Mouse (Mus musculus) midbrain, embryonic 13.5 days (tissue): ENCODE data around the gene Fxr2. TPM values are rescaled to one million over a fixed set of nuclear protein-coding genes. Genes with fewer than 3 reads are reported as not detected.
A peak's percentile ranks its signal among the peaks of the same experiment; 100 is the strongest.

Experiments
- ATAC-seq: fragments of 200-750 bp; cut with Nextera tagmentation; 2 replicates; pipeline ENCODE4 v1.8.0; 2017; ENCODE audit warnings: mild to moderate bottlenecking, moderate TSS enrichment, moderate library complexity
- H3K27ac ChIP-seq: fragments of 300-500 bp; sonication (generic); 2 replicates; pipeline ENCODE4 v1.5.1; 2015; ENCODE audit warnings: inconsistent platforms, mild to moderate bottlenecking, moderate library complexity
- H3K27me3 ChIP-seq: fragments of 300-500 bp; sonication (generic); 2 replicates; pipeline ENCODE4 v1.6.1; 2015; ENCODE audit warnings: mild to moderate bottlenecking, inconsistent platforms
- H3K36me3 ChIP-seq: fragments of 300-500 bp; sonication (generic); 2 replicates; pipeline ENCODE4 v1.6.1; 2015; ENCODE audit warnings: mild to moderate bottlenecking, inconsistent platforms
- H3K4me1 ChIP-seq: fragments of 300-500 bp; sonication (generic); replicated peaks from 2 replicates; pipeline ENCODE4 v1.6.1; 2015; ENCODE audit warnings: inconsistent platforms
- H3K4me2 ChIP-seq: fragments of 300-500 bp; sonication (generic); replicated peaks from 2 replicates; pipeline ENCODE4 v1.6.1; 2015; ENCODE audit warnings: moderate library complexity, mild to moderate bottlenecking, inconsistent platforms
- H3K4me3 ChIP-seq: fragments of 300-500 bp; sonication (generic); replicated peaks from 2 replicates; pipeline ENCODE4 v1.5.1; 2015; ENCODE audit warnings: mild to moderate bottlenecking, inconsistent platforms
- H3K9ac ChIP-seq: fragments of 300-500 bp; sonication (generic); replicated peaks from 2 replicates; pipeline ENCODE4 v1.6.1; 2015; ENCODE audit warnings: mild to moderate bottlenecking, inconsistent platforms
- H3K9me3 ChIP-seq: fragments of 300-500 bp; sonication (generic); 2 replicates; pipeline ENCODE4 v1.6.1; 2016; ENCODE audit warnings: mild to moderate bottlenecking, inconsistent platforms
- WGBS: fragments of 180-500 bp; shearing (Covaris S2); methylation state at CpG from one replicate; pipeline ENCODE4 v1.1.7; 2015; 5-methylcytosine and 5-hydroxymethylcytosine counted together
- polyA plus RNA-seq: library from polyadenylated mRNA; unstranded; fragments of >200 nt; fragmentation: Nextera tagmentation; extraction: Ambion mirVana; gene quantifications from 2 replicates; pipeline ENCODE4 v1.2.1, GENCODE M21; 2015

Gene Fxr2
- polyA plus RNA-seq = 40.5 and 52.4 TPM in 2 replicates

DNA sequence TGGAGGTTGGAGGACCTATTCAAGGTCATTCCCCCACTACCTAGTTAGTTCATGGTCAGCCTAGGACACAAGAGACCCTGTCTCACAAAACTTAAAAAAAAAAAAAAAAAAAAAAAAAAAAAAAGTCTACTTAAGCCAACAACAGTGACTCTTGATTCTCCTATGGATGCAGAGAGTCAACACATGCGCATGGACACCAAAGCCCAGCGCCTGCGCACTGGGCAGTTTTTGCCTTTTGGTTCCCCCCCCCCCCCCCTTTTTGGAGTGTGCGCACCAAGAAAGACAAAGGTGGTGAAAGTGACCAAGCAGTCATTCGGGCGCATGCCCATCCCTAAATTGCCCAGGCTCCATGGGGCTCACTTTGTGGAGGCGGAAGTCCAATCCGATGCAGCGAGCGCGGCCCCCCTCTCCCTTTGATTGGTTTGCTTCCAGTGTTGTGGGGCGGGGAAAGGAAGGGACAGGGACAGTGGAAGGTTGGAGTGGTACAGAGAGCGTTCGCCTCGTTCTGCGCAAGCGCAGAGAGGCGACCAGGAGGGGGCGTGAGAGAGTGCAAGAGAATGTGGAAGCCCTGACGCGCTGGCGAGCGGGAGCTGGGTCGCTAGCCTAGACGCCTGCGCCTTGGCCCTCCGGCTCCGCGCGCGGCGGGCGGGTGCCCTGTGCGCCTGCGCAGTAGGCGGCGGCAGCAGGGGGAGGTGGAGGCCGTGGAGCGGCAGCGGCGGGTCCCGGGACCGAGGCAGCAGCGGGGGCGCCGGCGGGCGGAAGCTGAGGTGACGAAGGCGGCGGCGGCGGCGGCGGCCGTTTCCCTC lies at the start of gene Fxr2:
TSS of gene Fxr2 (plus strand) at position 707 of the 806 bp plus-strand sequence.
- peak within 1 kb of the TSS; percentile 86 for H3K4me2 ChIP-seq
- no peaks in the 10 kb centered on the region for H3K27me3 ChIP-seq
- H3K4me3 ChIP-seq = peak within 1 kb of the TSS; percentile 99
- H3K36me3 ChIP-seq = peaks cover 4% of the 10 kb centered on the region
- peak within 1 kb of the TSS; percentile 99 for H3K9ac ChIP-seq
- peaks cover 38% of the 10 kb centered on the region for H3K4me1 ChIP-seq
- peak within 1 kb of the TSS; percentile 96 for H3K27ac ChIP-seq
- peak; percentile 99 for ATAC-seq
- WGBS = under 1% methylated on average over 31 of the region's 56 CpGs
- H3K9me3 ChIP-seq = no peaks in the 10 kb centered on the region

DNA sequence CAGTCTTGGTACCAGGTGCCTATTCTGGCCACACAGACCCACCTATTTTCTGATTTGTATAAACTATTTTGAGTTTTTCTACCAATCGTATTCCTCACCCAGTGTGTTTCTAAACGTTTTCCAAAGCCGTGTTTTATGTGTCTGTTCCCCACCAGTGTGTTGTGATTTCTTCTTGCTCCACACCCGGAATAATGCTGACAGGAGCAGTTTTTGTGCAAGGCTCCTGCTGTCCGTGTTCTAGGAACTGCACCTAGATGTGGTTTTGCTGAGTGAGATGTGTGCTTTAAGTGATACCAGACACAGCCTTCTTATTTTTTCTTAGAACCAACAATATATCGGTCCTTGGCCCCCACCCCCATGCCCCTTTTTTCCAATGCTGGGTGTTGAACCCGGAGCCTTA lies 48.8 kb upstream of the Fxr2 start:
- peaks cover 14% of the 10 kb centered on the region for H3K4me1 ChIP-seq
- H3K9me3 ChIP-seq = no peaks in the 10 kb centered on the region
- H3K27me3 ChIP-seq = no peaks in the 10 kb centered on the region
- H3K9ac ChIP-seq = no peak overlapping the region
- H3K27ac ChIP-seq = no peak overlapping the region
- ATAC-seq = no peak
- WGBS = 90% methylated on average over 7 of the region's 7 CpGs
- H3K4me3 ChIP-seq = no peak overlapping the region
- H3K4me2 ChIP-seq = no peak overlapping the region
- H3K36me3 ChIP-seq = peaks cover 25% of the 10 kb centered on the region

DNA sequence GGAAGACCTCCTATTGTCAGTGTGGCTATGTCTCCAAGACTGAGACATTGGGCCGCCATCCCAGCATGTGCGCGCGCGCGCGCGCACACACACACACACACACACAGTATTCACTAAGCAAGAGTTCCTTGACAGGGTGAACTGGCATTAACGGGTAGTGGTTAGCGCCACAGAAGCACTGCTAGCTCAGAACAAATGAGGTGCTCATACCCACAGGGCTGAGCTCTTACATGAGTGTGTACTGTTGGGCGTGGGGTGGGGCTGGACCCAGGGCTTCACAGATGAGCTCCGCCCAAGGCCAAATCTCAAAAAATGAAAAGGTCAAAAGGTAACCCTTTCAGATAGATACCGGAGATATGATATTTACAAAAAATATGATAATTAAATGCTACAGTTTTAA lies 47.9 kb upstream of the Fxr2 start:
- H3K9me3 ChIP-seq = no peaks in the 10 kb centered on the region
- H3K27ac ChIP-seq = no peak overlapping the region
- WGBS = 95% methylated on average over 13 of the region's 13 CpGs
- no peak overlapping the region for H3K4me2 ChIP-seq
- peaks cover 34% of the 10 kb centered on the region for H3K36me3 ChIP-seq
- no peak overlapping the region for H3K4me3 ChIP-seq
- peaks cover 14% of the 10 kb centered on the region for H3K4me1 ChIP-seq
- H3K27me3 ChIP-seq = no peaks in the 10 kb centered on the region
- no peak overlapping the region for H3K9ac ChIP-seq
- no peak for ATAC-seq

DNA sequence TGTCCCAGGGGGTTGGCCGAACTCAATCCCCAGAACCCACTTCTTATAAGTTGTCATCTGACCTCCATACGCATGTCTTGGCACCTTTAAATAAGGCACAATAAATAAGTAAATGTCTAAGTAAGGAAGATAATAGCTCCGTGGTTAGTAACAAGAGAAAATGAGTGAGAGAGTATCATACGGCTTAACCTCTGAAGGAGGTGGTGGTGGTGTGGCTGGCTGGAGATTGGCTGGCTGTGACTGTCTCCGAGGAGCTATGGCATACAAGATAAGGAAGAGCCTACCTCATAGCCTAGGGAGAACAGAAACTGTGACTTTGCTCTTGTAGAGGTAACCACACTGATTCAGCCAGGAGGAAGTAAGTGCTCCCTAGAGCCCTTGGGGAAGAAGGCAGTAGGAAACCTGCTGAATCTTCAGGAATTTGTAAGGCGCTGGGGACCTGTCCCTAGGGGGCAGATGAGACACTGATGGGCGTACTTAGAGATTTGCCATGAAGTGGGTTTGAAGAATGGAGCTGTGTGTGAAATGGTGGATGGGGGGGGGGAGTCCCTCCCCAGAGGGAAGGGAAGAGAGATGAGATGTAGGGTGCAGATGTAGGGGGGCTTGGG lies 47.0 kb upstream of the Fxr2 start:
- H3K9me3 ChIP-seq = no peaks in the 10 kb centered on the region
- H3K9ac ChIP-seq = no peak overlapping the region
- no peak overlapping the region for H3K4me3 ChIP-seq
- H3K27me3 ChIP-seq = no peaks in the 10 kb centered on the region
- peaks cover 42% of the 10 kb centered on the region for H3K36me3 ChIP-seq
- no peak overlapping the region for H3K4me2 ChIP-seq
- no peak for ATAC-seq
- H3K27ac ChIP-seq = no peak overlapping the region
- peaks cover 14% of the 10 kb centered on the region for H3K4me1 ChIP-seq
- WGBS = 86% methylated on average over 7 of the region's 7 CpGs

DNA sequence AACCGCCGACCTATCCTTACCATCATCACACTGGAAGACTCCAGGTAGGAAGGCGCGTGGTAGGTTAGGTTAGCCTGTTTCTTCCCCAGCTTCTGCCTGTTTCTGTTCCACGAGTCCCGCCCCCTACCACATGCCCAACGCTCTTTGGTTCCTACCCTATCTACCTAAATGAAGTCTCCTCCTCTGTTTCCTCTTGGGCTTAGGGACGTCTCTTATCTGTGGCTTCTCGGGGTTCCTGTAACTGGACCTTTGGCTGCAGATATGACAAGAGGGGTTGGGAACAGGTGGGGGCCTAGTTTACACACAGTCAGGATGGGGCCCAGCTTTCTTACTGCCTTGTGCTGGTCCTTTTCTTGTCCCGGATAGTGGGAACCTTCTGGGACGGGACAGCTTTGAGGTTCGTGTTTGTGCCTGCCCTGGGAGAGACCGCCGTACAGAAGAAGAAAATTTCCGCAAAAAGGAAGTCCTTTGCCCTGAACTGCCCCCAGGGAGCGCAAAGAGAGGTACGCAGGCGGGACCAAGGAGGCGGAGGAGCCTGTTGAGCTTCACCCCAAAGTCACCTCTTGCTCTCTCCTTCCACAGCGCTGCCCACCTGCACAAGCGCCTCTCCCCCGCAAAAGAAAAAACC lies 43.5 kb upstream of the Fxr2 start:
- no peak for ATAC-seq
- H3K4me1 ChIP-seq = 0 out of 2 replicates have a peak, but pooled peaks cover 8% of the 10 kb centered on the region
- 96% methylated on average over 22 of the region's 22 CpGs for WGBS
- no peaks in the 10 kb centered on the region for H3K9me3 ChIP-seq
- no peak overlapping the region for H3K9ac ChIP-seq
- H3K27ac ChIP-seq = no peak overlapping the region
- H3K36me3 ChIP-seq = peaks cover 61% of the 10 kb centered on the region
- no peaks in the 10 kb centered on the region for H3K27me3 ChIP-seq
- H3K4me2 ChIP-seq = no peak overlapping the region
- no peak overlapping the region for H3K4me3 ChIP-seq

DNA sequence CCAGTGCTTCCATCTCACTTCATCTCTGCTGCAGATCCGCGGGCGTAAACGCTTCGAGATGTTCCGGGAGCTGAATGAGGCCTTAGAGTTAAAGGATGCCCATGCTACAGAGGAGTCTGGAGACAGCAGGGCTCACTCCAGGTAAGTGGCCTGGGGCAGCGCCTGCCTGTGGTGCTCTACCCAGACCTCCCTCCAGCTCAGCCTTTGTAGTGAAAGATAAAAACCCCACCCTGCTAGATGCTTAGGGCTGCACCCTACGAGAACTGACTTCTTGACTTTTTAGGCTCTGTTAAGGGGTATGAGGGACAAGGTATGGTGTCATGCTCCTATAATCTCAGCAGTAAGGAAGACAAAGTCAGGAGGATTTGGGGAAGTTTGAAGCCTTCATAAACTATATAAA lies 42.2 kb upstream of the Fxr2 start:
- Histone ChIP-seq H3K4me3 (no peak overlapping the region), H3K27ac (no peak overlapping the region), H3K9ac (no peak overlapping the region), H3K9me3 (no peaks in the 10 kb centered on the region), H3K27me3 (no peaks in the 10 kb centered on the region), H3K4me2 (no peak overlapping the region), H3K4me1 (0 out of 2 replicates have a peak, but pooled peaks cover 8% of the 10 kb centered on the region), H3K36me3 (peaks cover 67% of the 10 kb centered on the region)
- 95% methylated on average over 8 of the region's 8 CpGs for WGBS
- no peak for ATAC-seq

DNA sequence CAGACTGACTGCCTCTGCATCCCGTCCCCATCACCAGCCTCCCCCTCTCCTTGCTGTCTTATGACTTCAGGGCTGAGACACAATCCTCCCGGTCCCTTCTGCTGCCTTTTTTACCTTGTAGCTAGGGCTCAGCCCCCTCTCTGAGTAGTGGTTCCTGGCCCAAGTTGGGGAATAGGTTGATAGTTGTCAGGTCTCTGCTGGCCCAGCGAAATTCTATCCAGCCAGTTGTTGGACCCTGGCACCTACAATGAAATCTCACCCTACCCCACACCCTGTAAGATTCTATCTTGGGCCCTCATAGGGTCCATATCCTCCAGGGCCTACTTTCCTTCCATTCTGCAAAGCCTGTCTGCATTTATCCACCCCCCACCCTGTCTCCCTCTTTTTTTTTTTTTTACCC lies 41.4 kb upstream of the Fxr2 start:
- no peak overlapping the region for H3K9ac ChIP-seq
- 86% methylated on average over 3 of the region's 3 CpGs for WGBS
- no peak overlapping the region for H3K4me2 ChIP-seq
- ATAC-seq = no peak
- H3K9me3 ChIP-seq = no peaks in the 10 kb centered on the region
- no peak overlapping the region for H3K4me3 ChIP-seq
- H3K4me1 ChIP-seq = 0 out of 2 replicates have a peak, but pooled peaks cover 8% of the 10 kb centered on the region
- peaks cover 70% of the 10 kb centered on the region for H3K36me3 ChIP-seq
- H3K27me3 ChIP-seq = no peaks in the 10 kb centered on the region
- no peak overlapping the region for H3K27ac ChIP-seq

DNA sequence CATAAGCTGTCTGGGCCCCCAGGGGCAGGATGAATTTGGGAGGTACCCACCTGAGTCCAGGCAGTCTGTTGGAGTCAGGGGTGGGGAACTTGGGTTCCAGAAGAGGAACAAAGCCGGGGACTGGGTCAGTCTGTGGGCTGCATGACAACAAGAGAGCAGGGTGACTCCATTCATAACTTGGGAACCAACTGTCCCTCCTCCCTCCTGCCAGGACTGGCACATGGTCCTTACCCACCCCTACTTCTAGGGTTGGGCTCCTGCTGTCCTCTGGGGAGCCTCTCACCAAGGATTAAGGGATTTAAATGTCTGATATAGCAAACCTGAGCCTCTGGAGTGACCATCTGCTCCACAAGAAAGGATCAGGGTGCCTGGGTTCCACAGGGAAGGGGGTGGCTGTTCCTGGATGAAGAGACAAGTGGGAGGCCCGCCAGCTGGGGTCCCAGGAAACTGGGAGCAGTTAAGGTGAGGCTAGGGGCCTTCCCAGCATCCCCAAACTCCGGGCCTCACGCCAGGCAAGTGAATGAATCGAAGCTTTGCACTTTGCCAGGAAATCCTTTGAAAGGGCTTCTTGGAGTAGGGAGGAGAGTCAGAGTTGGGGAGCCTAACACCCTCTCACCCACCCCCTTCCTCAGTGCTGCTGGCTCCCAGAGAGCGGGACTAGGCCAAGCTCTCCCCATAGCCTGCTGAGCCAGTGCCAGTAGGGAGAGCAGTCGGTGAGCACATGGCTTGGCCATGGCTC lies 40.7 kb upstream of the Fxr2 start:
- Histone ChIP-seq H3K27me3 (no peaks in the 10 kb centered on the region), H3K4me2 (no peak overlapping the region), H3K4me3 (no peak overlapping the region), H3K4me1 (0 out of 2 replicates have a peak, but pooled peaks cover 8% of the 10 kb centered on the region), H3K27ac (peak overlapping the region; percentile 64), H3K36me3 (peaks cover 68% of the 10 kb centered on the region), H3K9ac (0 out of 2 replicates have a peak overlapping the region, but pooled peaks have one; percentile 10), H3K9me3 (no peaks in the 10 kb centered on the region)
- ATAC-seq = peak; percentile 62
- 68% methylated on average over 7 of the region's 7 CpGs for WGBS

DNA sequence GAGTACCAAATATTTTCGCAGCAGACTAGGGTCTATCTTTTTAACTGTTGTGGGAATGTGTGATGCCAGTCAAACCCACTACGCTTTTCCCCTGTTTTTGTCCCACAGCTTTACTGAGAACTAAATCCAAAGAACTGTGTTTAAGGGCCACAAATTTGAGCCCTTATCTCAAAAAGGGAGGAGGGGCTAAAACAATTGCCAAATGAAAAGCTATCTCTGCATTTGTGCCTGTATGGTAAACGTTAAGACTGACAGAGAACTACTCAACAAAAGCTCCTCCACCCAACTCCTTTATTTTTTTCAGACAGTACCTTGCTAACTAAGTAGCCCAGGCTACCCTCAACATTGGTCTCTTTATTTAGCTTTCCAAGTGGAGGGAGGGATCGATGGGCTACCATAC lies 40.0 kb upstream of the Fxr2 start:
- Histone ChIP-seq H3K27me3 (no peaks in the 10 kb centered on the region), H3K36me3 (peaks cover 60% of the 10 kb centered on the region), H3K4me1 (0 out of 2 replicates have a peak, but pooled peaks cover 8% of the 10 kb centered on the region), H3K4me2 (no peak overlapping the region), H3K9me3 (no peaks in the 10 kb centered on the region), H3K4me3 (no peak overlapping the region), H3K9ac (no peak overlapping the region), H3K27ac (peak overlapping the region; percentile 64)
- WGBS = 89% methylated on average over 4 of the region's 4 CpGs
- no peak for ATAC-seq

DNA sequence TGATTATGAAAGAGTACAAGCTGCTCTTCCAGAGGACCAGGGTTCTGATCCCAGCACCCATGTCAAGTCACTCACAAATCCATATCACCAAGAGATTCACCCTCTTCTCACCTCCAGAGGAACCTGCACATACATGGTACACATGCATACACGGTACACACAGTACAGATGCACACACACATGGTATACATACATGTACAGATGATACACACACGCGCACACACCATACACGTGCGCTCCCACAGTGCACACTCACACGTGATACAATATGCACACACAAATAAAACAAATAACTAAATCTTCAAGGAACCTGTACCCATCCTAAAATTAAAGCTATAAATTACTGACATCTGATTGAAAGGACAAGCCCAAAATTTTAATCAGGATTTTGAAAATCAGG lies 37.9 kb upstream of the Fxr2 start:
- peaks cover 15% of the 10 kb centered on the region for H3K4me1 ChIP-seq
- H3K27me3 ChIP-seq = no peaks in the 10 kb centered on the region
- H3K4me3 ChIP-seq = no peak overlapping the region
- no peak overlapping the region for H3K9ac ChIP-seq
- H3K9me3 ChIP-seq = no peaks in the 10 kb centered on the region
- no peak overlapping the region for H3K27ac ChIP-seq
- no peak for ATAC-seq
- WGBS = 97% methylated on average over 6 of the region's 6 CpGs
- H3K4me2 ChIP-seq = no peak overlapping the region
- H3K36me3 ChIP-seq = peaks cover 40% of the 10 kb centered on the region

DNA sequence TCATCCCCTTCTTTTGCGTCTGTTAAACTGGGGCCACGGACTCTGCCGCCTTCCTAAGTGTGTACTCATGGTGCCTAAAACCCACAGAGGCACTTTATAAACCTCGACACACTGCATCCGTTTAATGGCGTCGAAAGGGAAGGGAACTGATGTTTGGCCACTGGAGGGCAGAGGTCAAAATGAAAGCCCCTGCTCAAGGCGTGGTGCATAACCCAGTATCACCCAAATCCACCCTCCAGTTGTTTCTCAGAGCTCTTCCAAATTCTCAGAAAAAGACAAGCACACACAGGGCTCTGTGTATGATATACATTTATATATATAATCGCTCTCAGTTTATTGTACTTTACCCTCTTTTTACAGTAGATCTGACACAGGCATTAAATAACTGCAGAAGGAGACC lies 33.4 kb upstream of the Fxr2 start:
- no peak overlapping the region for H3K9ac ChIP-seq
- H3K36me3 ChIP-seq = peaks cover 26% of the 10 kb centered on the region
- H3K9me3 ChIP-seq = no peaks in the 10 kb centered on the region
- H3K4me2 ChIP-seq = 0 out of 2 replicates have a peak overlapping the region, but pooled peaks have one; percentile 0
- peaks cover 31% of the 10 kb centered on the region for H3K4me1 ChIP-seq
- peaks cover 10% of the 10 kb centered on the region; the same call in 1 of the 2 replicates for H3K27me3 ChIP-seq
- H3K4me3 ChIP-seq = no peak overlapping the region
- no peak for ATAC-seq
- WGBS = 9% methylated on average over 9 of the region's 9 CpGs
- H3K27ac ChIP-seq = no peak overlapping the region
